Mouse (Mus musculus): Measurements from ENCODE around the gene Omg. TPM values are rescaled to one million over a fixed set of nuclear protein-coding genes. Genes with fewer than 3 reads are reported as not detected.

The Omg gene
- not detected for polyA plus RNA-seq (2014; fragmentation: Illumina TruSeq; extraction: RNeasy Lipid Tissue Mini Kit (QIAGEN cat#74804); ENCODE audit: low read depth, low replicate concordance)

GRCm38 (mm10) chr11:79503845-79504244 is at the start of gene Omg:
TSS of gene Omg (minus strand) at chr11:79504084.

DNA sequence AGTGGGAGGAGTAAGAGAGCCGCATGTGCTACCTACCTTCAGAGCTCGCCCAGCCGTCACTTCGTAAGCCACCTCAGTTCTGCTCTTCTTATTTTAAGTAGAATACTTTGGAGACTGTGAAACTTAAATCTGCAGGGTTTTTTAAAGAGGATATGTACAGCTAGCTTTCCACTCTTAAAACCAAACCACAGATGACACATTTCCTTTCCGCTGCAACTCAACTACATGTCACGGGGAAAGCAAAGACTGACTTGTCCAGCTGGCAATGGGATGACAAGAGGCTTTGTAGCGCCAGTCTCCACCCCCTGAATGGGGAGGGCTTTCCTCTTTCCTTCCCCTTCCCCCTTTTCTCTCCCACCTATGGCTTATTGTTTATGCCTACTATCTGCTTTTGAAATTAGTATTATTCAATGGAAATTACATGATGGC is 26.5 kb upstream of the Omg start, which contains the start of the genes Evi2 and Evi2a:
Gene Evi2 (minus strand): TSS at position 257 of the 429 bp plus-strand sequence.
Gene Evi2a (minus strand): TSS at position 277 of the 429 bp plus-strand sequence.

DNA sequence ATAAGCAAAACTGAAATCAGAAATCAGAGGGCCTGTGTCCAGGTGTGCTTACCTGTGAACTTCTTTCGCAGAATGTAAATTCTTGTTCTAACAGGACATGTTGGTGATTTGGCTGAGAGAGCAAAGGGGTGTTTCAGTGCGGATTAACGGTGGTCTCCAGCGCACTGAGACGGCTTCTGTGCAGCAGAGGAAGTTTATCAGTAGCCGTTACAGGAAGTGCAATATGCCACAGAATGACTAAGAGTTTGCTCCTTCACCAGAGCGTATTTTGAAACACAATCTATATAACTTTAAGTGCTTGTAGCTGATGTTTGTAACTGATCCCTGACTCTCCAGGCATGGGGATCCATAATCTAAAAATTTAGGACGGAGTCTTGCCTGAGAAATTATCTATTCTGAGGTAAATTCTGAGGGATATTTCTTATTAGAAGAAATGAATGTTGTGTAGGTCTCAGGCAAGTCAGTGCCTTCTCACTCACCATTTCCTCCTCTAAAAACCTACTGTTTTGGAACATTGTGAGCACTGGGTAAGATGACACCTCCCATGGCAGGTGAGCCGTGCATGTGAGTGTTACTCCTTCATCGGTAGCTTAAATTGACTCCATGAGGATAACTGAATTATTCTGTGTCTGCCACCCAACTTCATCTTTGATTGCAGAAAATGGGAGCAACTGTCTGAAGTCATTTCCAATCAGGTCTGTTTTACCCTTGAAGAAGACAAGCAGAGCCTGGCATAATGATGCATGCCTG is 19.9 kb upstream of the Omg start, which contains the start of gene Evi2b:
Gene Evi2b (minus strand): TSS at position 203 of the 750 bp plus-strand sequence.

Other genes with a start within 250 kb of the Omg start
- gene Wsb1, start 249.4 kb downstream of the Omg start, polyA plus RNA-seq (2014; fragmentation: Illumina TruSeq; extraction: RNeasy Lipid Tissue Mini Kit (QIAGEN cat#74804); ENCODE audit: low read depth, low replicate concordance) = 204 TPM
- gene Gm9964, start 207.2 kb downstream of the Omg start, polyA plus RNA-seq (2014; fragmentation: Illumina TruSeq; extraction: RNeasy Lipid Tissue Mini Kit (QIAGEN cat#74804); ENCODE audit: low read depth, low replicate concordance) = not detected
- 25.4 TPM for gene Nf1, start 164.4 kb downstream of the Omg start, polyA plus RNA-seq (2014; fragmentation: Illumina TruSeq; extraction: RNeasy Lipid Tissue Mini Kit (QIAGEN cat#74804); ENCODE audit: low read depth, low replicate concordance)
- gene Evi2b, start 19.7 kb upstream of the Omg start, polyA plus RNA-seq (2014; fragmentation: Illumina TruSeq; extraction: RNeasy Lipid Tissue Mini Kit (QIAGEN cat#74804); ENCODE audit: low read depth, low replicate concordance) = 2.9 TPM
- 0.20 TPM for gene Evi2, start 26.5 kb upstream of the Omg start, polyA plus RNA-seq (2014; fragmentation: Illumina TruSeq; extraction: RNeasy Lipid Tissue Mini Kit (QIAGEN cat#74804); ENCODE audit: low read depth, low replicate concordance)
- 5.0 TPM for gene Evi2a, start 26.5 kb upstream of the Omg start, polyA plus RNA-seq (2014; fragmentation: Illumina TruSeq; extraction: RNeasy Lipid Tissue Mini Kit (QIAGEN cat#74804); ENCODE audit: low read depth, low replicate concordance)
- 9.8 TPM for gene Rab11fip4, start 87.1 kb upstream of the Omg start, polyA plus RNA-seq (2014; fragmentation: Illumina TruSeq; extraction: RNeasy Lipid Tissue Mini Kit (QIAGEN cat#74804); ENCODE audit: low read depth, low replicate concordance)

Measured in kidney, adult 10 weeks (tissue).